ENCODE assay signal across 1 mouse cellular context in the genomic region with DNA sequence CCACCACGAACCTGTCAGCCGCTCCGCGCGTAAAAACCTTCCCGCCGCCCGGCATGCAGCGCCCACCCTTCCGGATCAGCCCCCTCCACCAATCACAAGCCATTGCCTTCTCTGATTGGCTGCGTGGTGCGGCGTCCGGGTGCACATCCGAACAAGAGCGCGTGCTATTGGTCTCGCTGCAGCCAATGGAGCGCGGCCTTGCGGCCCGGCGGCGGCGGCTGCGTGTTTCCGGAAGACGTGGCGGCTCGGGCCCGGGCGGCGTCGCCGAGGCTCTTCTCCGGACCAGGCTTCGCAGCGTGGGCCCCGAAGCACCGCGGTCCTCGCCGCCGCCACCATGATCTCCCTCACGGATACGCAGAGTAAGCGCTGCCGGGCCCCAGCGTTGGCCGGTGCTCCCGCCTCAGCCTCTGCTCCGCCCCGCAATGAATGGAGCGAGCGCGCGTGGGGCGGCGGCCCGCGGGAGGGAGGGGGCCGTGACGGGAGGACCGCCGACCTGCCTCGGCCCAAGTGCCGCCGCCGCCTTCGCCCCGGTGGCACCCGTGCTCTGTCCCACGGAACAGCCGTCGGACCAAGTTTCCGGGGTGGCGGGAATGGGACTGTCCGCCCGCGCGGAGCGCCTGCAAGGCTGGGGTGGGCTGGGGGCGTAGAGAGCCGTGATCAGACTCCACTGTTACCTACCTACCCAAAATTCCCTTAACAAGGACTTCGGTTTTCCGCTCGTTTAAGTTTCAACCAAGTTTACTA.
A peak's percentile ranks its signal among the peaks of the same experiment; 100 is the strongest.
TF ChIP-seq lines count a peak whose summit lies in the region.

TSS of gene Recql (minus strand) at position 77 of the 744 bp plus-strand sequence.
TSS of gene Golt1b (plus strand) at position 211 of the 744 bp plus-strand sequence.

TF ChIP-seq in CH12.LX, 34 proteins besides CTCF, POLR2A, EP300 and RAD21 (continued from another document):
- TF ChIP-seq GABPA (IDR thresholded peaks at IDR 0.05; ENCODE audit: insufficient replicate concordance, low read depth, low read length) = no peak; the same call in 1 of the 2 replicates
- TF ChIP-seq MYC (IDR thresholded peaks at IDR 0.05; ENCODE audit: low read depth, low read length) = peak; percentile 68
- TF ChIP-seq RCOR1 (conservative IDR thresholded peaks at IDR 0.05; ENCODE audit: low read depth, low read length) = no peak
- TF ChIP-seq MAZ (IDR thresholded peaks at IDR 0.05; ENCODE audit: low read depth, low read length) = no peak
- no peak for TF ChIP-seq BHLHE40 (IDR thresholded peaks at IDR 0.05; ENCODE audit: low read depth, low read length)
- no peak for TF ChIP-seq UBTF (IDR thresholded peaks at IDR 0.05; ENCODE audit: low read depth, low read length)
- no peak for TF ChIP-seq MAFK (IDR thresholded peaks at IDR 0.05; ENCODE audit: insufficient replicate concordance, low read length)
- TF ChIP-seq TCF12 (IDR thresholded peaks at IDR 0.05; ENCODE audit: low read depth, low read length) = peak; percentile 75; the same call in 1 of the 2 replicates
- TF ChIP-seq USF2 (conservative IDR thresholded peaks at IDR 0.05; ENCODE audit: low read depth, low read length) = no peak
- peak; percentile 87 for TF ChIP-seq HCFC1 (IDR thresholded peaks at IDR 0.05; ENCODE audit: low read depth, low read length)
- TF ChIP-seq ZKSCAN1 (IDR thresholded peaks at IDR 0.05; ENCODE audit: borderline replicate concordance, low read depth, low read length) = no peak
- no peak for TF ChIP-seq ETS1 (conservative IDR thresholded peaks at IDR 0.05; ENCODE audit: low read depth, low read length)
- no peak for TF ChIP-seq CHD1 (IDR thresholded peaks at IDR 0.05; ENCODE audit: low read depth, low read length)
- TF ChIP-seq SIN3A (IDR thresholded peaks at IDR 0.05; ENCODE audit: low read length) = peak; percentile 97
- peak; percentile 87 for TF ChIP-seq MAX (IDR thresholded peaks at IDR 0.05; ENCODE audit: low read length)
- TF ChIP-seq ZMIZ1 (IDR thresholded peaks at IDR 0.05; ENCODE audit: low read depth, low read length) = peak; percentile 69; the same call in 1 of the 2 replicates
- TF ChIP-seq JUND (conservative IDR thresholded peaks at IDR 0.05; ENCODE audit: low read depth, low read length) = no peak
- TF ChIP-seq USF1 (IDR thresholded peaks at IDR 0.05; ENCODE audit: low read depth, low read length) = no peak
- peak; percentile 93 for TF ChIP-seq KAT2A (IDR thresholded peaks at IDR 0.05; ENCODE audit: insufficient replicate concordance, low read length)
- TF ChIP-seq E2F4 (IDR thresholded peaks at IDR 0.05; ENCODE audit: insufficient replicate concordance, low read depth, low read length) = peak; percentile 84; the same call in 1 of the 2 replicates
- TF ChIP-seq MEF2A (IDR thresholded peaks at IDR 0.05; ENCODE audit: borderline replicate concordance, low read depth, low read length) = no peak
- no peak for TF ChIP-seq TBP (conservative IDR thresholded peaks at IDR 0.05; ENCODE audit: low read depth, low read length)
- no peak for TF ChIP-seq JUN (IDR thresholded peaks at IDR 0.05; ENCODE audit: insufficient read depth, low read depth, low read length)
- no peak for TF ChIP-seq ZC3H11A (IDR thresholded peaks at IDR 0.05; ENCODE audit: low read depth, low read length)
- peak; percentile 76 for TF ChIP-seq NELFE (IDR thresholded peaks at IDR 0.05; ENCODE audit: low read depth, low read length)
